Mouse (Mus musculus): ENCODE data around the gene Ric1.
"Not testable (repeated sequence)": the region's sequence is repeated elsewhere in the genome, so short reads cannot be mapped to it uniquely, and the experiment has no call there.

The Ric1 gene

DNA sequence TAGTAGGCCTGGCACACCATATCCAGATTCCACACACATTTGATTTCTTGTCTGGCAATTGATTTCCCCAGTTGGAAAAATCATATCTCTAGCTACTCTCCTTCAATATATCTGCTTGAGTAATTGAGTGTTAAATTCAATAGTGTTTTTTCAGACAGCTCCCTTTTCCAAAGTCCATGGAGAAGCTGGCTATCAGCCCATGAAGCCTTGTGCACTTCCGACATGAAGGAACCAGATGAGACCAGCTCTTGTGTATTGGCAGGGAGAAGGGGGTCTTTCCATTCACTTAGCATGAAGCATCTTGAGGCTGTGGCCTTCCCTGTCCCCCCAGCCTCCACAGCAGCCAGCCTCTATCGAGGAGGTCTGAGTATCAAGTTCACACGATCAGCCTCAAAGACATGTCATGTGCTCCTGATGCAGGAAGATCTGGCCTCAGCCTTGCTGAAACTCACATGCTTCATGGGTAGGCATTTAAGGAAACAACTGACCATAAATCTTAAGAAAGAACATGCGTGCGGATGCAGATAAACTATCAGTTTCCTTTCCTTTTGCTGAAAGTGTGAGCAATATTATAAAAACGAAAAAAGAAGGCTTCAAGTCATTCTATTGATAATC is 23.1 kb upstream of the Ric1 start:
- no peak for DNase-seq

DNA sequence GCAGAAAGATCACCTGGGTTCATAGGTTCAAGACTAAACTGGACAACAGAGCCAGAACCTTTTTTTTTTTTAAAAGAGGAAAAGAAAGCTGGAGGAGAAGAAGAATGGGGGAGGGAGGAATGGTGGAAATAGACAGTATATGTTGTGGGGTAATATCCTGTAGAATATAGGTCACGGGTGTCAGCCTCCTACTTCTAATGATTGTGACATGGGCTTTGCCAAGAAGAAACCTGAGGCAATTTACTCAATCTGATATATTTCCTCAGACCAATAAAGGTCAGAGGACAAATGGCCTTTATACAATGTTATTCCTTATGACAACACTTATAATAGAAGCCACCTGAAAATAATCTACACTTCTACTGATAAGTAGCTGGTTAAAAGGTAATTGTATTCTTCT is 21.7 kb upstream of the Ric1 start:
- no peak for DNase-seq

DNA sequence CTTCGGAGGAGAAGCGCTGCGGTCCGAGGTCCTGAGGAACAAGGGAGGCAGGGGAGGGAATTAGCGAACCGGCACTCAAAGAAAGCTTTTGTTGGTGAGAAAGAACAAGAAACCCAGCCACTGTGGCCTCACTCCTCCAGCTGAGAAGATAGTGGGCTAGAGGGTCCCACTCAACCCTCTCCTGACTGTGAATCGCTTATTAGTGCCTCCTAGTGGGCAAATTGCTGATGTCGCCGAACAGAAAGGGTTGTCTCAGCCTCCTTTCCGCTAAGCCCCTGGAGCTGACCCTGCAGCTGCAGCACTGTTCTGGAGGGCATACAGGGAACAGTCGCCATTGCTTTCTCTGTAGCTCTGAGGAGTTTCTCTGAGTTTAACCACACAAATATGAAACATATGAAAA is 21.0 kb upstream of the Ric1 start:
- no peak for DNase-seq

DNA sequence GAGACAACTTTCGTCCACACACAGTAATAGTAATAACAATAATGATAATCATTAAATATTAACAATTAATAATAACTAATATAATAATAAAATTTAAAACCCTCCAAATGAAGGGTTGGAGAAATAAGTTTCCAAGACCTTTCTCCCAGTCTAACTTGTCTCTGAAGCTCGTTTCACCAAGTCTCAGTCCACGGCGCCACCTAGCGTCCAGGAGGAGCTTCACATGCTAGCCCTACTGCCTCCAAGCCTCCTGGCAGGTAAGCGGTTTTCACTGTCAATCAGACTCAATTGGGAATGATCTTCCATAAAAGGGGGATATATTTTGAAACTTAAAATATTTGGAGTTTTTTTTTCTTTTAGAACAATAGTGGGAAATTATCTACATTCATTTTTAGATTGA is 20.6 kb upstream of the Ric1 start:
- peak; percentile 91 for DNase-seq

DNA sequence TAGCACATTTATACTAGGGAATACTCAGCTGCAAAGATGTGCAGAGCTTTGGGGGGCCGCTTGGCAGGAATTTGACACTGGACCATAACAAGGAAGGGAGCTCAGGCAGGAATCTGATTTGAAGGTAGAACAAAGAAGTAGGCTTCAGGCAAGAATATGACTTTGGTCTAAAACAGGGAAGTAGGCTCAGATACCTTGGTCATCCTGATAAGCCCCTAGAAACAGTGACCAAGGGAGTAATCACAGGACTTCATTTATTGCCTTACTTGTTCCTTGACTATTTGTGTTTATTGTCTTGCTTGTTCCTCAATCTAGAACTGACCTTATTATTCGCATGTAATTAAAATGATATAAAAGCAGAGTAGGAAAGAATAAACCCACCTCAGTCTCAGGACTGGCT is 18.0 kb upstream of the Ric1 start:
- DNase-seq, result no peak

DNA sequence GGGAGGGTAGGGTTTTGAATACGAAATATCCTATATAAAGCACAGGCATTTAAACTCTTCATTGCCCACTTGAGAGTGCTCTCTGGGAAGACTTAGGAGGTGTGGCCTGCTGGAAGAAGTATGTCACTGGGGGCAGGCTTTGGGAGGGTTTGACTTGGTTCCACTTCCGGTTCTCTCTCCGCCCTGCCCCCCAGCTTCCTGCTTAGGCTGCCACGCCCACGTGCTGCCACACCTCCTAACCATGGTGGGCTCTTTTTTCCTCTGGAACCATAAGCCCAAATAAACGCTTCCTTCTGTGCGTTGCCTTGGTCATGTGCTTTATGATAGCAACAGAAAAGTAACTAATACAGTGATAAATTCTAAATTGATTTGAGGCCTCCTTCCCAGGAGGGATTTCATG is 16.5 kb upstream of the Ric1 start:
- DNase-seq, result no peak

DNA sequence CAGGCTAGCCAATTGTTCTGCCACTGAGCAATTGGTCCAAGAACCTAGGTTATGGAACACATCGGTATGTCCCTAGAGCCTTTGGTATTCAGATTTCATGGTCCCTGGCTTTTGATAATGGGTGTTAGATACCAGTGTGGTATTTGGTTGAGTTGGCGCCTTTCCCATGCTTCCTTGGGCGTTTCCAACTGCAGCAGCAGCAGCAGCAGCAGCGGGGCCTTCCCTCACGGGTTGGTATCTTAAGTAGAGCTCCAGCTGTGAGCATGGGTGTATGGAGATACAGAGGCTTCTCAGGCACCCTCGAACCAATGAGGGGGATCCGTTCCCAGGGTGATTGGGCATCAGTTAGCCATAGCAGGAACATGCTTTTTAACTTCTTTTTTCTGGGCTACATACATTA is 13.9 kb upstream of the Ric1 start:
- no peak for DNase-seq

DNA sequence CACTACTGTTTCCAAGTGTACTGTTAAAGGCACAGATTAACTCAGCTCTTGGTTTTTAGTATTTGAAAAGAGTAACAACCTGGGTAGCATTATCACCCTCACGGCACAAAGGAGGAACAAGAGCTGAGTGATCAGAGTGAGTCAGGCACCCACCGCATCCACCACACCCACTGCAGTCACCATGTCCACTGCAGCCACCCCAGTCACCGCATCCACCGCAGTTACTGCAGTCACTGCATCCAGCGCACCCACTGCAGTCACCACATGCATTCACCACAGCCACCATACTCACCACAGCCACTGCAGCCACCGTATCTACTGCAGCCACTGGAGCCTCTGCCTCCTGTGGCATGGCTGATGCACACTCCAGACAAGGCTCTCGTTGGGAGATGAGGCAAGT is 12.2 kb upstream of the Ric1 start:
- DNase-seq, result no peak

DNA sequence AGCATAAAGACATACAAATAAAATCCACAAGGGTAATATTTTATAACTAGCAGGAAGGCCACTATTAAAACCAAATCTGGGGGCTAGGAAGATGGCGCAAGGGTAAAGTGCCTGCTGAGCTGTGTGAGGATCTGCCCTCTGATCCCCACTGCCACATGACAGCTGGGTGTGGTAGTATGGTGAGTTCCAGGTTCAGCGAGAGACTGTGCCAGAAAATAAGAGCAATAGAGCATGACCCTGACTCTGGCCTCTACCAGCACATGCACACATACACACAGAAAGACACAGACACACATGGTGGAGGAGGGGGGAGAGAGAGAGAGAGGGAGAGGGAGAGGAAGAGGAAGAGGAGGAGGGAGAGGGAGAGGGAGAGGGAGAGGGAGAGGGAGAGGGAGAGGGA is 10.3 kb upstream of the Ric1 start:
- DNase-seq, result no peak

DNA sequence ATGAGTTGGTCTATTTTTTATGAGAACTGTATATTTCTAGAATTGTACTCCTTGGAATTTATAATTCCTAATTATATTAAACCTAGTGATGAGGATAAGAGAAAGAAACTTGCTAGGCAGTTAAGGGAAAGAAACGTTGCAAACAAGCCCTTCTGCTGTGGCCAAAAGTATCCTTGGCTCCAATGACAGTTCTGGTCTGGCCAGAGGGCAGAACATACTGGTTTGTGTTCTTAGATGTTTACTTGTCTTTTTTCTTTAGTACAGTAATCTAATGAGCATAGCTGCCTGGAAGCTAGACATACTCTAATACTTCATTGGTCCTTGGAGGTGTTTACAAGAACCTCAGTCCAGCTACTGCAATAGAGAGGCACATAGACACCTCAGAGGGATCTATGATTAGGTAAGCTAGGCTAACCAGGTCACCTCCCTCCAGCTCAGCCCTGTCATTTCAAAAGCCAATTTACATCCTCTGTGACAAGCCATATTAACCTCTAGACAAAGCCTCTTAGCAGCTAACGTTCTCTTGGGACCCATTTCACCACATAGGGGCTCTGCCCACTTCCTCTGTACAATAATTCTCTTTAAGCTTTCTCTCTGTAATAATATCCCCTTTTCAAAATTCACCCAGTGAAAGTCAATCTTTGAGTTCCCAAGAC is 8.8 kb upstream of the Ric1 start:
- no peak for DNase-seq

DNA sequence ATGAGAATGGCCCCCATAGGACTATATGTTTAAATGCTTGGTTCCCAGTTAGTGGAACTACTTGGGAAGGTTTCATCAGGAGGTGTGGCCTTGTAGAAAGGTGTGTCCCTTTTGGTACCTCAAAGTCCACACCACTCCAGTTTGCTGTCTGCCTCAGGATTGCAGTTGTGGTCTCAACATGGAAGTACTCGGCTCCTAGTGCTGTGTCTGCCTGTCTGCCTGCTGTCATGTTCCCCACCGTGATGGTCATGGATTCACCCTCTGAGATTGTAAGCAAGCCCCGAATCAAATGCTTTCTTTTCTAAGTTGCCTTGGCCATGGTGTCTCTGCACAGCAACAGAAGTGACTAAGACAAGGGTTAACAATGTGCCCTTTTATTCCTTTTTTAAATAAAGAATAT is 8.0 kb upstream of the Ric1 start:
- DNase-seq, result no peak

DNA sequence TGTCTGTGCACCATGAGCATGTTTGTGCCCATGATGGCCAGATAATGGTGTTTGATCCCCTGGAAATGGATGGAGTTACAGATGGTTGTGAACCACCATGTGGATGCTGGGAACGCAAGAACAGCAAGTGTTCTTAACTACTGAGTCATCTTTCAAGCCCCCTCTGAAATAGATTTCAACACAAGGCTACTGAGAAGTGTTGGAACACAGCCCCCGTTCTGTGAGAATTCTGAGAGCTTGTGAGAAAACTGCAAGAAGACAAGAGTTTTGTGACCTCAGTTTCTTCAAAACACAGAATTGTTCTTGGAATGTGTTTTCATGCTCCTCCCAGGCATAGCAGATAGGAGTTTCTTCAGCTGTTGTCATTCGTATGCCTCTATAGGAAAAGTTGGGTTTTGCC is 6.7 kb upstream of the Ric1 start:
- DNase-seq, result no peak

DNA sequence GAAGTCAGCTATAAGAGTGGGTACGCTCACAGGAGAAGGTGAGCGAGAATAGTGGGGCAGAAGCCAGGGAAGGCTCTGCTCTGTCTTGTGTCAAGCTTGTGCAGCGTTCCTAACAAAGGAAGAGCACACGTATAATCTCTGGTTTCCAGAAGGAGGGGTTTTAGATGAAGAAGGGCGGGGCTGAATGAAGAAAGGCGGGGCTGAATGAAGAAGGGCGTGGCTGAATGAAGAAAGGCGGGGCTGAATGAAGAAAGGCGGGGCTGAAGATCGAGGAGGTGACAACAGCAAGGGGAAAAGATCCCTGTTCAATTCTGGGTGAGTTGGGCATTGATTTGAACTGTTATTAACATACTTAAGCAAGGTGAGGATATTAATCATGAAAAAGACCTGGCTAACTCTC is 6.1 kb upstream of the Ric1 start:
- DNase-seq, result no peak

DNA sequence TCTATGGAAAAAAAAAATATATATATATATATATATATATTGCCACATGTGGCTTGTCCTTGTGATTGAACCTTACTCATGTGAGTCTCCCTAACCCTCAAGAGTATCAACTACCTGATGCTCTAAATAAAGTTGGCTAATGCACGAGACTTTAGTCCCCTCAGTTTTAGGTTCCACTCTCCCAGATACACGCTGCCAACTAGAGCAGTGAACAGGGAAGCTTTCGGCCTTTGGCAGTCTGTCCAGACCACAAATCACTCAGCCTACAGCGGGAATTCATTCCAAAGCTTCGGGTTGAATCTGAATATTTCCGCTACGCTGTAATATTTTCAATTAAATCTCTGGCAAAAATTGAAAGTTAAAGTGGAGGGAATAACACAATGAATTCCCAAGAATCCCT is 3.7 kb upstream of the Ric1 start:
- DNase-seq, result no peak

DNA sequence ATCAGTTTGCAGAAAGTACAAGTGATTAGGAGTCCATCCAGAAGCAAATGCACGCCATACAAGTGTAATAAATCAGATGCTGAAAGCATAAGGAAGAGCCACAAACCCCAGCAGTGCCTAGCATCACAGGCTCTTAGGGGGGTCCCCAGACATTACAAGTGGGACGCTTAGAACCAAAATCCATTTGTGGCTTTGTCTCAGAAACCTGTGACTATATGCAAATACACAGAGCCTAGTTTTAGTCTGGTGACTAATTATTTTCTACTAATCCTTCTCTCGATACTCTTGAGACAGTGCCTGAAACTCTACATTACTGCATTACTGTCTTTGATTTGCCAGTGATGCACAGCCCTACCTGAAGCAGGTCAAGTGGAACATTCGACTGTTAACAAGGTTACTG is 3.2 kb upstream of the Ric1 start:
- no peak for DNase-seq

DNA sequence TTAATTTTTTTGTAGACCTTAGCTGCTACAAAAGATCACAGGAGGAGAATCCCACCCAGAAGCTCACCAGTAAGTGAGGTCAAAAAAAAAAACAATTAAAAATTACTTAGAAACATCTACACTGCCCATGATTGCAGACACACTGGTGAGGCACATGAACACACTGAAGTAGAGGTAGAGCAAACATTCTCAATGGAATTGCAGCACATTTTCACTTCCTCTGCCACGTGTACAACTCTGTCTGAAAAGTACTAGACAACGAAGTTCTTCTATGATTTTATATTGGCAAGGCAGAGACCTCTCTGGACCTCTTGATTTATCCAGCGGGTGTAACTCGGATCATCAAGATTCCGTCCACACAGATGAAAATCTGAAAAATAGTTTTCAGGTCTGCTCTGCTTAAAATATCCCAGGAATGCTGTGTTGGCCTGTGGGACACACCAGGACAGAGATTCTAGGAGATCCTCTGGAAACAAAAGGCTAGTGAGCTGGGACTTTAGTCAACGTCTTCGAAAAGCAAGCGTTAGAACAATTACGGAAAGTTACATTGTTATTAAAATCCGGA is 1.0 kb upstream of the Ric1 start:
- no peak for DNase-seq

DNA sequence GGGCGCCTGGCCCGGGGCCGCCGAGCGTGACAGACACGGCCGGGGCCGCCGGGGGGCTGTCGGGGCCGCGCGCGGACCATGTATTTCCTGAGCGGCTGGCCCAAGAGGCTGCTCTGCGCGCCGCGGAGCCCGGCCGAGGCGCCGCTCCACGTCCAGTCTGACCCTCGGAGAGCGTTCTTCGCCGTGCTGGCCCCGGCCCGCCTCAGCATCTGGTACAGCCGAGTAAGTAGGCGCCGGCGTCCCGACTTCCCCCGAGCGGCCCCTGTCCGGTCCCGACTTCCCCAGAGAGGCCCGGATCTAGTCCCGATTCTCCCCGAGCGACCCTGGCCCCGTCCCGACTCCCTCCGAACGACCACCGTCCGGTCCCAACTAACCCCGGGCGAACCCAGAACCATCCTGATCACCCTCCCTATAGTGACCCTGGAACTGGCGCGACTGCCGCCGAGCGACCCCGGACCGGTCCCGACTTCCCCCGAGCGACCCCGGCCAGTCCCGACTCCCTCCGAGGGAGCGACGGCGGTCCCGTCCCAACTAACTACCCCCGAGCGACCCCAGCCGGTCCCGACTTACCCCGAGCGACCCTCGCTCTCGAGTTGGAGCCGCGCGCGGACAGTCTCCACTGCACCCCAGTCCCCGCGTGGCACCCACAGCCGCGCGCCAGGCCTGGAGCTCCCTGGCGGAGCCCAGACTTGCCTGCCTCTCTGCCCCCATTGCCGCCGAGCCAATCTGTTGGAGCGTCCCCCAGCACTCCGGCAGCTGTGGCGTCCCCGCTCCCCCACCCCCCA is 555 bp downstream of the Ric1 start:
- DNase-seq, result peak; percentile 49

DNA sequence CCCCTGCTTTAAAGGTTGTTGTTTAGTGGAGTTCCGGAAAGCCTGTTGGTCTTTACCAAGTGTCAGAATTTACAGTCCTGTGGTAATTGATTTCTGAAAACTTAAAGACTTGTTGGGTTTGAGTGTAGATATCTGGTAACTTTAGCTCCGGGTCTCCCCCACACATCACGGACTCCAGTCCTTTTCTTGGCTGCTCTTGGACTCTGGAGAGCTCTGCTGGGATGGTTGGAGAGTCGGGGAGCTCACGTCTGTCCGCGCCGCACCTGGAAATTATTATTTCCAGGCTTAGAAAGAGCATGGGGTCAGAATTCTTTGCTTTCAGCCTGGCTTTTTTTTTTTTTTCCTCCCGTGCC is 1.1 kb downstream of the Ric1 start:
- DNase-seq, result no peak

DNA sequence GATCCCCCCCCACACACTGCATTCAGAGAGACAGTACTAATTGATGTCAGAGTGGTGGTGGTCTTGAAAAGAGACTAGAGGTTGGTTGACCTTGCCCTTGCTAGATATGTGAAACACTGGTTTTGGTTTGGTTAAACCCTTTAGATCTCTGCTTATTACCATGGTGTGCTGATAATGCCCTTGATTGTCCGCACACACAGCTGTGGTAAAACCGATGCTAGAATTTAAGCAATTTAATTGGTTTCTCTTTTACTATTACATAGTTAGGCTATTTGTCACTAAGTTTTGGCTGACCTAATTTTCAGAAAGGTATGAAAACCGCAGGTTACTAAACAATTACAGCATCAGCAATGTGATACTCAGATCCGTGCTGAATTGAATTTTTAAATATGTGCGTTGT is 1.6 kb downstream of the Ric1 start:
- no peak for DNase-seq

DNA sequence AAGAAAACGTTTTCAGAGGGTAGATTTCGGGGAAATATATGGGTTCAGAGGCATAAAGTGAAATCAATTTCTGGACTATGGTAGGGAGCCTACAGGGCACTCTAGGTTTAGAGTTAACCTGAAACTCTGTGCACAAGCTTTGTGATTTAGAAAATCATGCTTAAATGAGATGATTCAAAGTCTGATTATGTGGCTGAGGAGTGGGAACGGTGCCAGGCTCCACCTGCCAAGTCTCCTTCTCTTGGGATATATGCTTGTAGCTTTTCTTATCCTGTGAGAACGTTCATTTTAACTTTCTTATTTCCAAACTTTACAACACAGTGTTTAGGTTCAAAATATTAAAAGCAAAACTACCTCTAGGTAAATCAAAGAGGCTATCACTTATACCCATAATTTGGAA is 2.5 kb downstream of the Ric1 start:
- peak; percentile 23 for DNase-seq

DNA sequence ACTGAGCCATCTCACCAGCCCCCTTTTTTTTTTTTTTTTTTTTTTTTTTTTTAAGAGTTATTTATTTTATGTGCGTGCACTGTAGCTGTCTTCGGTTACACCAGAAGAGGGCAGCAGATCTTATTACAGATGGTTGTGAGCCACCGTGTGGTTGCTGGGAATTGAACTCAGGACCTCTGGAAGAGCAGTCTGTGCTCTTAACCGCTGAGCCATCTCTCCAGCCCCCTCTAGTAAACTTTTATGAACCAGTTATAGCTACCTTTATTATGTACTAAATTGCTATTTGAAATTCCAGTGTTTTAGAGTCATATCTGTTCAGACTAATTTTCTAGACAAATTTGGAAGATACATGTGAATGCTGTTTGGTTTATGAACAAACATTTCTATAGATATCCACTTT is 3.5 kb downstream of the Ric1 start:
- DNase-seq, result not testable (repeated sequence)

DNA sequence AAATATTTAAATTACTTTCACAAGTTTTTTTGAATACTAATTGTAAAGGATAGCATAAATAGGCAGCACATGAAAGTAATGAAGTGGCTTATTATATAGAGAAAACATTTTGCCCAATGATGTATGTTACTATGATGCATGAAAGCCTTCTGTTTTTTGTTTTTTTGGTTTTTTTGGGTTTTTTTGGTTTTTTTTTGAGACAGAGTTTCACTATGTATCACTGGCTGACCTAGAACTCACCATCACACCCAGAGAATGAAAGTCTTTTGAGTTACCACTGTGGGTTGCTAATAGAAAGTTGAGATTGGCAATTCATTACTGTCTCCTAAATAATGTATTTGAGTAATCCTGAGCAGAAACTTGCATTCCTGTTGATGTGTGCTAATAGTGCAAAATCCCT is 4.8 kb downstream of the Ric1 start:
- no peak for DNase-seq

DNA sequence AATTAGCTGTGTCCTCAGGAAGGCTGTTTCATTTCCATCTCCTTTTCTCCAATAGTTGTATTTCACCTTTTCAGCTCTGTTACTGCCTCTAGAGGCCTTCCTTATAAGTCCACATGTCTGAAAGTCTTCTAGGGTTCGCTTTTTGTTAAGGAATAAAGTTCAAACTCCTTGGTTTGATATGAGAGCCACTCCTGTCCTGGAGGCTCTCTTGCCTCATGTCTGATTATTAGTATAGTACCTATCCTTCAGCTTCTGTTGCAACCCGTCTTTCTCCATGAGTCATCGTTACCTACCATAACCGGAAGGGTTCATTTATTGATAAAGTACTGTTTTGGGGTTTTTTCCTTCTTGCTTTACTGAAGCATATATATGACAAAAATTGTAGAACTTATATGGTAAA is 5.2 kb downstream of the Ric1 start:
- no peak for DNase-seq

DNA sequence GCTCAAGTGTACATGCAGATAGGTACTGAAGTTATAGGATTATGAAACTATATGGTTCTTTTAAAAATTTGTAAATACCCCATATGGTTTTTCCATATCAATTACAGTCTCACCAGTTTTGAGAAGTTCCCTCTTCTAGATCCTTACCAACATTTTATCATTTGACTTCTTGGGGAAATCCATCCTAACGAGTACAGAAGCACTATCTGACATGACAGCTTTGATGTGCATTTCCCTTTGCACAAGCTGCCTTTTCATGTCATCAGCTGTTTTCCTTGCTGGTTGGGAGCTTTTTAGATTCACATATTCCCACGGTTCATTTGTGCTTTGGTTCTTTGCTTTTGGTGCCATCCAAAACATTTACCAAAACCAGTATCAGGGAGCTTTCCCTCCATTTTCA is 6.5 kb downstream of the Ric1 start:
- no peak for DNase-seq

Measured in right cerebral cortex, postnatal 4 days (tissue).